Mouse (Mus musculus) liver, postnatal 0 days (tissue): Measurements from ENCODE around the gene Xaf1. TPM values are rescaled to one million over a fixed set of nuclear protein-coding genes. Genes with fewer than 3 reads are reported as not detected.

Experiments used
- ATAC-seq: fragments of 200-750 bp; cut with Nextera tagmentation; 2 replicates; pipeline ENCODE4 v1.8.0; 2017; ENCODE audit warnings: mild to moderate bottlenecking, moderate library complexity
- DNase-seq: peaks from one replicate; pipeline ENCODE4 v3.0.0-alpha.2; 2016
- H3K27ac ChIP-seq: fragments of 300-500 bp; sonication (generic); 2 replicates; pipeline ENCODE4 v1.5.1; 2014; ENCODE audit warnings: antibody characterized with exemption, moderate library complexity, mild to moderate bottlenecking, low read depth
- H3K27me3 ChIP-seq: fragments of 300-500 bp; sonication (generic); 2 replicates; pipeline ENCODE4 v1.6.1; 2014; ENCODE audit warnings: low read length, control low read depth, mixed read lengths; ENCODE audit not compliant: insufficient read depth
- H3K36me3 ChIP-seq: fragments of 300-500 bp; sonication (generic); replicated peaks from 2 replicates; pipeline ENCODE4 v1.6.1; 2014; ENCODE audit warnings: mild to moderate bottlenecking, control low read depth, low read length, moderate library complexity, mixed read lengths; ENCODE audit not compliant: insufficient read depth
- H3K4me1 ChIP-seq: fragments of 300-500 bp; sonication (generic); 2 replicates; pipeline ENCODE4 v1.6.1; 2014; ENCODE audit warnings: antibody characterized with exemption, mild to moderate bottlenecking, control low read depth; ENCODE audit not compliant: insufficient read depth
- H3K4me2 ChIP-seq: fragments of 300-500 bp; sonication (generic); 2 replicates; pipeline ENCODE4 v1.6.1; 2014; ENCODE audit warnings: low read depth, mild to moderate bottlenecking, low read length, moderate library complexity, mixed read lengths
- H3K4me3 ChIP-seq: fragments of 300-500 bp; sonication (generic); 2 replicates; pipeline ENCODE4 v1.5.1; 2014; ENCODE audit warnings: low read depth, low read length
- H3K9ac ChIP-seq: fragments of 300-500 bp; sonication (generic); replicated peaks from 2 replicates; pipeline ENCODE4 v1.6.1; 2014; ENCODE audit warnings: mild to moderate bottlenecking, moderate library complexity
- H3K9me3 ChIP-seq: fragments of 300-500 bp; sonication (generic); 2 replicates; pipeline ENCODE4 v1.6.1; 2016; ENCODE audit warnings: mild to moderate bottlenecking, control low read depth, low read length, mixed read lengths
- CTCF ChIP-seq: sonication (generic); IDR thresholded peaks from 2 replicates; pipeline ENCODE4 v1.5.1; 2016; ENCODE audit warnings: antibody characterized with exemption, low read depth
- EP300 ChIP-seq: IDR thresholded peaks from 2 replicates; pipeline ENCODE4 v1.6.1; 2016; ENCODE audit warnings: antibody characterized with exemption, low read depth, mild to moderate bottlenecking
- WGBS: fragments of 180-500 bp; shearing (Covaris S2); extraction: QIAGEN DNeasy Blood & Tissue Kit; methylation state at CpG from one replicate; pipeline ENCODE4 v1.1.7; 2014; ENCODE audit not compliant: insufficient replicate concordance; 5-methylcytosine and 5-hydroxymethylcytosine counted together
- polyA plus RNA-seq: library from polyadenylated mRNA; unstranded; fragments of >200 nt; fragmentation: Nextera tagmentation; extraction: Ambion mirVana; gene quantifications from 2 replicates; pipeline ENCODE4 v1.2.1, GENCODE M21; 2015

The Xaf1 gene
- 11.7 and 13.1 TPM in 2 replicates for polyA plus RNA-seq

- peaks cover 17% of the 10 kb centered on the region; the same call in 1 of the 2 replicates for H3K4me1 ChIP-seq
- no peaks in the 10 kb centered on the region for H3K9me3 ChIP-seq
- no peaks in the 10 kb centered on the region for H3K27me3 ChIP-seq
- peak; percentile 84 for ATAC-seq
- H3K4me3 ChIP-seq: peak within 1 kb of the TSS; percentile 56
- peak within 1 kb of the TSS; percentile 74 for H3K4me2 ChIP-seq
- TF ChIP-seq EP300 (no peak), CTCF (no peak)
- 0 out of 2 replicates have a peak, but pooled peaks cover 3% of the 10 kb centered on the region for H3K36me3 ChIP-seq
- H3K27ac ChIP-seq: peak within 1 kb of the TSS; percentile 66
- H3K9ac ChIP-seq: peak within 1 kb of the TSS; percentile 57
- WGBS: 3% methylated on average over 6 of the region's 6 CpGs
- peak; percentile 60 for DNase-seq
Measured at GRCm38 (mm10) chr11:72301334-72301733, at the start of gene Xaf1. Gene Xaf1 (plus strand): TSS chr11:72301629.

GRCm38 (mm10) chr11:72255629-72256028 is 45.8 kb upstream of the Xaf1 start:
- Histone ChIP-seq H3K9ac (no peak overlapping the region), H3K9me3 (no peaks in the 10 kb centered on the region), H3K4me2 (no peak overlapping the region), H3K4me1 (no peaks in the 10 kb centered on the region), H3K27me3 (no peaks in the 10 kb centered on the region), H3K36me3 (no peaks in the 10 kb centered on the region), H3K4me3 (no peak overlapping the region), H3K27ac (no peak overlapping the region)
- TF ChIP-seq EP300 (no peak), CTCF (no peak)
- ATAC-seq (no peak), DNase-seq (no peak)
- 86% methylated on average over 4 of the region's 4 CpGs for WGBS

GRCm38 (mm10) chr11:72256441-72256840 is 45.0 kb upstream of the Xaf1 start:
- DNase-seq (no peak), ATAC-seq (0 out of 2 replicates have a peak, but pooled peaks have one; percentile 35)
- Histone ChIP-seq H3K36me3 (no peaks in the 10 kb centered on the region), H3K4me1 (no peaks in the 10 kb centered on the region), H3K4me2 (no peak overlapping the region), H3K9me3 (no peaks in the 10 kb centered on the region), H3K27ac (no peak overlapping the region), H3K27me3 (no peaks in the 10 kb centered on the region), H3K9ac (no peak overlapping the region), H3K4me3 (no peak overlapping the region)
- no peak for TF ChIP-seq CTCF
- TF ChIP-seq EP300: no peak
- 69% methylated on average over 2 of the region's 2 CpGs for WGBS

GRCm38 (mm10) chr11:72265483-72265882 is 35.9 kb upstream of the Xaf1 start:
- ATAC-seq (no peak), DNase-seq (no peak)
- H3K27me3 ChIP-seq: peaks cover 33% of the 10 kb centered on the region
- peaks cover 9% of the 10 kb centered on the region for H3K4me1 ChIP-seq
- TF ChIP-seq EP300: no peak
- no peak for TF ChIP-seq CTCF
- H3K27ac ChIP-seq: no peak overlapping the region
- no peaks in the 10 kb centered on the region for H3K36me3 ChIP-seq
- H3K4me3 ChIP-seq: no peak overlapping the region
- no peak overlapping the region for H3K4me2 ChIP-seq
- WGBS: 10% methylated on average over 11 of the region's 11 CpGs
- no peak overlapping the region for H3K9ac ChIP-seq
- H3K9me3 ChIP-seq: no peaks in the 10 kb centered on the region

GRCm38 (mm10) chr11:72266207-72266959 is 35.0 kb upstream of the Xaf1 start:
- WGBS: 1% methylated on average over 46 of the region's 46 CpGs
- no peak overlapping the region for H3K27ac ChIP-seq
- no peak overlapping the region for H3K9ac ChIP-seq
- H3K4me2 ChIP-seq: peak overlapping the region; percentile 67
- no peaks in the 10 kb centered on the region for H3K36me3 ChIP-seq
- peaks cover 9% of the 10 kb centered on the region for H3K4me1 ChIP-seq
- no peaks in the 10 kb centered on the region for H3K9me3 ChIP-seq
- peaks cover 33% of the 10 kb centered on the region for H3K27me3 ChIP-seq
- DNase-seq (peak; percentile 47), ATAC-seq (peak; percentile 33; the same call in 1 of the 2 replicates)
- no peak for TF ChIP-seq EP300
- TF ChIP-seq CTCF: peak; percentile 49
- peak overlapping the region; percentile 32 for H3K4me3 ChIP-seq

GRCm38 (mm10) chr11:72266960-72267560 is 34.4 kb upstream of the Xaf1 start, which contains the start of gene Slc13a5:
Gene Slc13a5 (minus strand): TSS chr11:72267222.
- Histone ChIP-seq H3K27ac (no peak within 1 kb of the TSS), H3K27me3 (peaks cover 33% of the 10 kb centered on the region), H3K4me2 (peak within 1 kb of the TSS; percentile 67), H3K4me3 (peak within 1 kb of the TSS; percentile 32), H3K9me3 (no peaks in the 10 kb centered on the region), H3K36me3 (no peaks in the 10 kb centered on the region), H3K4me1 (peaks cover 9% of the 10 kb centered on the region), H3K9ac (no peak within 1 kb of the TSS)
- DNase-seq (no peak), ATAC-seq (no peak)
- 4% methylated on average over 36 of the region's 36 CpGs for WGBS
- TF ChIP-seq EP300: no peak
- TF ChIP-seq CTCF: no peak
